ENCODE assay signal across 8 mouse cellular contexts in the genomic region with DNA sequence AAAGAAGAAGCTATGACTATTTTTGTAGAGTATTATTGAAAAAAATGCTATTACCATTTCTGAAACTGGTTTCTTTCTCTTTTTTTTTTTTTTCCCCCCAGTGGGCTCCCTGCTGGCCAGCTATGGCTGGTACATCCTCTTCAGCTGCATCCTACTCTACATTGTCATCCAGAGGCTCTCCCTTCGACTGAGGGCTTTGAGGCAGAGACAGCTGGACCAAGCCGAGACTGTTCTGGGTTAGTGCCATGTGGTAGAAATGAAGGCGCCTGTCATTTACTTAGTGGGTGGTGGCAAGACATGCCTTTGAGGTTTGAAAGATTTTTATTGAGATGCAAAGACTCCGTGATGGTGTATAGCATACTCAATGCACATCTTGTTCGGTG. TPM values are rescaled to one million over a fixed set of nuclear protein-coding genes. Genes with fewer than 3 reads are reported as not detected.
DNase-seq lines count a peak whose midpoint lies in the region; ATAC-seq and TF ChIP-seq lines count a peak whose summit lies in the region.

No protein-coding gene starts in this region.

- peak overlapping the region; percentile 71 for H3K4me2 ChIP-seq in embryonic facial prominence, embryonic 15.5 days (replicated peaks)
- H3K4me2 ChIP-seq in limb, embryonic 14.5 days (replicated peaks; ENCODE audit: low read depth, low read length, severe bottlenecking): peak overlapping the region; percentile 72

- H3K4me1 ChIP-seq in erythroblast, embryonic 14.5 days (ENCODE audit: control insufficient read depth): peaks cover 26% of the 10 kb centered on the region
- peaks cover 31% of the 10 kb centered on the region for H3K4me1 ChIP-seq in embryonic facial prominence, embryonic 15.5 days
- peaks cover 16% of the 10 kb centered on the region for H3K4me1 ChIP-seq in limb, embryonic 14.5 days (ENCODE audit: control insufficient read depth, insufficient read depth, low read length)
- peaks cover 15% of the 10 kb centered on the region; the same call in 1 of the 2 replicates for H3K4me1 ChIP-seq in small intestine, adult 2 months (ENCODE audit: control insufficient read depth, insufficient read depth, insufficient read length, low read length)

- H3K27ac ChIP-seq in embryonic facial prominence, embryonic 15.5 days (replicated peaks): peak overlapping the region; percentile 87; the same call in 1 of the 2 replicates
- H3K27ac ChIP-seq in limb, embryonic 14.5 days (replicated peaks; ENCODE audit: low read depth, low read length): peak overlapping the region; percentile 81
- H3K27ac ChIP-seq in small intestine, adult 2 months (ENCODE audit: insufficient read depth, low read depth, low read length): no peak overlapping the region

- H3K79me3 ChIP-seq in C2C12 (ENCODE audit: low read depth): peaks cover 15% of the 10 kb centered on the region

- no peak for TF ChIP-seq POLR2A in limb, embryonic 14.5 days (IDR thresholded peaks at IDR 0.05; ENCODE audit: borderline replicate concordance, extremely low read depth, insufficient read depth, insufficient read length)
- no peak for TF ChIP-seq POLR2A in small intestine, adult 2 months (IDR thresholded peaks at IDR 0.05; ENCODE audit: low read depth, low read length)

- TF ChIP-seq CTCF in C2C12 (IDR thresholded peaks at IDR 0.05; ENCODE audit: control insufficient read depth, insufficient read depth, insufficient read length): no peak
- TF ChIP-seq CTCF in small intestine, adult 2 months (IDR thresholded peaks at IDR 0.05; ENCODE audit: extremely low read depth, insufficient read length, insufficient replicate concordance, low read depth, low read length): no peak

- no peaks in the 10 kb centered on the region for H3K27me3 ChIP-seq in erythroblast, embryonic 14.5 days (ENCODE audit: control insufficient read depth)
- no peaks in the 10 kb centered on the region for H3K27me3 ChIP-seq in C2C12 (ENCODE audit: control insufficient read depth, insufficient read depth, insufficient read length)
- no peaks in the 10 kb centered on the region for H3K27me3 ChIP-seq in embryonic facial prominence, embryonic 15.5 days
- no peaks in the 10 kb centered on the region for H3K27me3 ChIP-seq in limb, embryonic 14.5 days (ENCODE audit: control insufficient read depth, insufficient read depth, low read length)
- no peaks in the 10 kb centered on the region for H3K27me3 ChIP-seq in small intestine, adult 2 months (ENCODE audit: control insufficient read depth, insufficient read depth, low read length)

- H3K4me3 ChIP-seq in erythroblast, embryonic 14.5 days (replicated peaks): peak overlapping the region; percentile 71
- peak overlapping the region; percentile 64 for H3K4me3 ChIP-seq in C2C12 (ENCODE audit: insufficient read depth, poor library complexity, severe bottlenecking)
- H3K4me3 ChIP-seq in embryonic facial prominence, embryonic 15.5 days (replicated peaks): peak overlapping the region; percentile 92
- peak overlapping the region; percentile 84 for H3K4me3 ChIP-seq in limb, embryonic 14.5 days (replicated peaks; ENCODE audit: low read length)
- peak overlapping the region; percentile 83 for H3K4me3 ChIP-seq in small intestine, adult 2 months (ENCODE audit: low read depth, low read length)

- H3K9me3 ChIP-seq in erythroblast, embryonic 14.5 days (ENCODE audit: control insufficient read depth, low read length): no peaks in the 10 kb centered on the region
- H3K9me3 ChIP-seq in embryonic facial prominence, embryonic 15.5 days (replicated peaks): no peaks in the 10 kb centered on the region
- no peaks in the 10 kb centered on the region for H3K9me3 ChIP-seq in limb, embryonic 14.5 days (ENCODE audit: control insufficient read depth, low read length)

- H3K79me2 ChIP-seq in C2C12 (ENCODE audit: control insufficient read depth, insufficient read depth): peaks cover 24% of the 10 kb centered on the region

- peak overlapping the region; percentile 76 for H3K9ac ChIP-seq in embryonic facial prominence, embryonic 15.5 days
- peak overlapping the region; percentile 86 for H3K9ac ChIP-seq in limb, embryonic 14.5 days (ENCODE audit: low read depth, low read length, severe bottlenecking)

- ATAC-seq in erythroblast, adult 5-6 weeks (replicated peaks; ENCODE audit: low FRiP score, poor library complexity, severe bottlenecking): no peak
- no peak for ATAC-seq in embryonic facial prominence, embryonic 15.5 days (ENCODE audit: insufficient number of reproducible peaks, low FRiP score, low TSS enrichment, low read depth)
- no peak for ATAC-seq in limb, embryonic 14.5 days (ENCODE audit: low FRiP score, low read depth)

- H3ac ChIP-seq in C2C12 (ENCODE audit: control insufficient read depth, insufficient read length, low read depth): peak overlapping the region; percentile 34

- WGBS in embryonic facial prominence, embryonic 15.5 days: 22% methylated on average over 5 of the region's 5 CpGs
- WGBS in limb, embryonic 14.5 days: 36% methylated on average over 5 of the region's 5 CpGs
- 33% methylated on average over 5 of the region's 5 CpGs for WGBS in small intestine, adult 2 months

- H3K36me3 ChIP-seq in erythroblast, embryonic 14.5 days (ENCODE audit: control insufficient read depth): peaks cover 55% of the 10 kb centered on the region
- peaks cover 41% of the 10 kb centered on the region for H3K36me3 ChIP-seq in C2C12 (ENCODE audit: control insufficient read depth, insufficient read depth)
- H3K36me3 ChIP-seq in embryonic facial prominence, embryonic 15.5 days: peaks cover 50% of the 10 kb centered on the region
- peaks cover 45% of the 10 kb centered on the region for H3K36me3 ChIP-seq in limb, embryonic 14.5 days (ENCODE audit: control insufficient read depth, insufficient read depth, low read length)
- H3K36me3 ChIP-seq in small intestine, adult 2 months (ENCODE audit: control insufficient read depth, insufficient read depth, low read length): peaks cover 21% of the 10 kb centered on the region

- no peak for DNase-seq in limb, embryonic 14.5 days (ENCODE audit: low spot score)
- DNase-seq in frontal cortex, postnatal 25 days (ENCODE audit: low spot score in 2 of 2): no peak
- no peak for DNase-seq in gastrocnemius, adult 18-20 months (ENCODE audit: low spot score)

TF ChIP-seq in C2C12, 6 proteins besides CTCF, POLR2A, EP300 and RAD21:
- TF ChIP-seq USF1 (IDR thresholded peaks at IDR 0.05; ENCODE audit: low read depth) (no peak), MYOD1 (IDR thresholded peaks at IDR 0.05; ENCODE audit: control insufficient read depth, insufficient read length, low read depth) (no peak), MYOG (IDR thresholded peaks at IDR 0.05; ENCODE audit: control insufficient read depth, extremely low read depth, insufficient read length) (no peak), FOSL1 (IDR thresholded peaks at IDR 0.05; ENCODE audit: insufficient read depth, low read length, poor library complexity, severe bottlenecking) (no peak)

RNA-seq across cellular contexts. Expression of a gene that starts 0.8 kb away (rescaled TPM):
- 1.1 and 1.2 TPM in 2 replicates for polyA plus RNA-seq in erythroblast, embryonic 14.5 days (2012)
- 27.7 and 28.0 TPM in 2 replicates for total RNA-seq in erythroblast, adult 5-6 weeks (2015; ENCODE audit: low replicate concordance)
- total RNA-seq in erythroblast, adult 5-6 weeks (2017; ENCODE audit: low replicate concordance): 14.8 and 15.1 TPM in 2 replicates
- polyA plus RNA-seq in C2C12 (2012; fragmentation: generic; extraction: Trizol): 48.1 TPM
- polyA plus RNA-seq in embryonic facial prominence, embryonic 15.5 days (2015; fragmentation: Nextera tagmentation; extraction: Ambion mirVana): 133 and 142 TPM in 2 replicates
- polyA plus RNA-seq in limb, embryonic 14.5 days (2012; rRNA removed): 110 and 113 TPM in 2 replicates
- polyA plus RNA-seq in limb, embryonic 14.5 days (2014; fragmentation: Nextera tagmentation; extraction: Ambion mirVana): 120 and 139 TPM in 2 replicates
- polyA plus RNA-seq in small intestine, adult 2 months (2012; rRNA removed): 107 and 123 TPM in 2 replicates
- 10 to 100 TPM; 32.0 to 32.5 TPM for total RNA-seq in gastrocnemius, adult 18-20 months (2021)

RNA-seq across cellular contexts. Expression of a gene that starts 21.4 kb away (rescaled TPM):
- 9.9 and 13.6 TPM in 2 replicates for polyA plus RNA-seq in erythroblast, embryonic 14.5 days (2012)
- 22.6 and 33.0 TPM in 2 replicates for total RNA-seq in erythroblast, adult 5-6 weeks (2015; ENCODE audit: low replicate concordance)
- 14.6 and 24.2 TPM in 2 replicates for total RNA-seq in erythroblast, adult 5-6 weeks (2017; ENCODE audit: low replicate concordance)
- 120 TPM for polyA plus RNA-seq in C2C12 (2012; fragmentation: generic; extraction: Trizol)
- 145 and 158 TPM in 2 replicates for polyA plus RNA-seq in embryonic facial prominence, embryonic 15.5 days (2015; fragmentation: Nextera tagmentation; extraction: Ambion mirVana)
- polyA plus RNA-seq in limb, embryonic 14.5 days (2012; rRNA removed): 62.3 and 78.2 TPM in 2 replicates
- polyA plus RNA-seq in limb, embryonic 14.5 days (2014; fragmentation: Nextera tagmentation; extraction: Ambion mirVana): 151 and 161 TPM in 2 replicates
- 2.2 and 4.7 TPM in 2 replicates for polyA plus RNA-seq in small intestine, adult 2 months (2012; rRNA removed)
- total RNA-seq in gastrocnemius, adult 18-20 months (2021): 10 to 100 TPM; 17.1 to 17.6 TPM

RNA-seq across cellular contexts. Expression of a gene that starts 29.1 kb away (rescaled TPM):
- 1.4 and 1.5 TPM in 2 replicates for polyA plus RNA-seq in erythroblast, embryonic 14.5 days (2012)
- 6.7 and 8.5 TPM in 2 replicates for total RNA-seq in erythroblast, adult 5-6 weeks (2015; ENCODE audit: low replicate concordance)
- 7.8 and 11.7 TPM in 2 replicates for total RNA-seq in erythroblast, adult 5-6 weeks (2017; ENCODE audit: low replicate concordance)
- polyA plus RNA-seq in C2C12 (2012; fragmentation: generic; extraction: Trizol): 25.5 TPM
- polyA plus RNA-seq in embryonic facial prominence, embryonic 15.5 days (2015; fragmentation: Nextera tagmentation; extraction: Ambion mirVana): 16.1 and 18.0 TPM in 2 replicates
- 33.3 and 36.1 TPM in 2 replicates for polyA plus RNA-seq in limb, embryonic 14.5 days (2012; rRNA removed)
- polyA plus RNA-seq in limb, embryonic 14.5 days (2014; fragmentation: Nextera tagmentation; extraction: Ambion mirVana): 33.6 and 35.5 TPM in 2 replicates
- polyA plus RNA-seq in small intestine, adult 2 months (2012; rRNA removed): 1.4 and 1.6 TPM in 2 replicates
- 1 to 10 TPM; 3.1 to 3.8 TPM for total RNA-seq in gastrocnemius, adult 18-20 months (2021)

RNA-seq across cellular contexts. Expression of a gene that starts 36.8 kb away (rescaled TPM):
- not detected in 2 replicates for polyA plus RNA-seq in erythroblast, embryonic 14.5 days (2012)
- total RNA-seq in erythroblast, adult 5-6 weeks (2015; ENCODE audit: low replicate concordance): not detected in 2 replicates
- not detected in 2 replicates for total RNA-seq in erythroblast, adult 5-6 weeks (2017; ENCODE audit: low replicate concordance)
- not detected for polyA plus RNA-seq in C2C12 (2012; fragmentation: generic; extraction: Trizol)
- not detected in 2 replicates for polyA plus RNA-seq in embryonic facial prominence, embryonic 15.5 days (2015; fragmentation: Nextera tagmentation; extraction: Ambion mirVana)
- not detected in 2 replicates for polyA plus RNA-seq in limb, embryonic 14.5 days (2012; rRNA removed)
- not detected in 2 replicates for polyA plus RNA-seq in limb, embryonic 14.5 days (2014; fragmentation: Nextera tagmentation; extraction: Ambion mirVana)
- polyA plus RNA-seq in small intestine, adult 2 months (2012; rRNA removed): not detected in 2 replicates
- total RNA-seq in gastrocnemius, adult 18-20 months (2021): not detected

Comparison
In these comparisons a context has a peak if more than half of its experiments do, and no peak if none do; other contexts are left out.
1. RNA of a gene that starts 0.8 kb away (polyA plus RNA-seq): 110 to 139 TPM in limb, embryonic 14.5 days, 133 to 142 TPM in embryonic facial prominence, embryonic 15.5 days, 107 to 123 TPM in small intestine, adult 2 months and 48.1 TPM in C2C12 (single experiment); 1.1 to 1.2 TPM in erythroblast, embryonic 14.5 days; every median in the first group is over 10 times any median in the second.
2. Peak in every context shown above with its lines, with median percentiles within 50 percentile points of each other: H3K4me3 ChIP-seq.